Mouse (Mus musculus): Measurements from ENCODE around the gene Gm4131. TPM values are rescaled to one million over a fixed set of nuclear protein-coding genes. Genes with fewer than 3 reads are reported as not detected.

Gm4131 gene
- total RNA-seq, 2 experiments from 2014 or later: not detected

DNA sequence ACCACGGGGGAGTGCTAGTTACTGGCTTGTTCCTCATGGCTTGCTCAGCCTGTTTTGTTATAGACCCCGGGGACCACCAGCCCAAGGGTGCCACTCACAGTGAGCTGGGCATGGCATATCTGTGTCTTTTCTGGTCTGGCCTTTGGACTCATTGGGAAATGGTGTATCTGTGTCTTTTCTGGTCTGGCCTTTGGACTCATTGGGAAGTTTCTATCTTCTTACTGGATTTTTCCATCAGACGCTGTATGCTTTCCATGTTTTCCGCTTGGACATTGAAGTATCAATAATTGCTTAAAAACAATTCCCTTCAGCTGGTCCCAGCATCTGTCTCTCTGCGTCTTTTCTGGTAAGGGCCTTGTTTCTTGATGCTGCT lies 98.0 kb downstream of the Gm4131 start:
- intact Hi-C loops (cut with DNase I; ENCODE audit: low total_unique reads): no loop called here
- DNase-seq: no peak

DNA sequence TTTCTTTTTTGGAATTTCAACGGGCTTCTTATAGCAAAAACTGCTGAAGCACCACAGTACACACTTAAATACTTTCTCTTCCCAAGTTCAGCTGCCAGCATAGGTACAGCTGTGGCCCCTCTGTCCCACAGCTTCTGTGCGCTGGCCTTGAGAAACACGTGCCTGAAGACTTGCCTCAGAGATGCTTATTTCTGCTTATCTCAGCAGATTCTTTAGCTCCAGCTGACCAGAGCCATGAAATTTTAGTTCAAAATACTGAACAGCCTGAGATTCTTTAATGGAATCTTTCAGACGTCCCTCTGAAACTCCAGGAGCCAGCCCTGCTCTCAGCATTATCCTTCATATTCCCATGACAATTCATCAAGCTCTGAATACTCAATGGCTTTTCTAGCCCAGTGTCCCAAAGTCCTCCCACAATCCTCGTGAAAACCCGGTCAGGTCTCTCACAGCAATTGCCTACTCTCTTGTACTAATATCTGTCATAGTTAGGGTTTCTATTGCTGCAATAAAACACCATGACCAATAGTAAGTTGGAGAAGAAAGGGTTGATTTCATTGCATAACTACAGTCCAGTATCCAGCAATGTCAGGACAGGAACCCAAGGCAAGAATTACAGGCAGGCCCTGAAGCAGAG lies 98.5 kb downstream of the Gm4131 start:
- intact Hi-C loops (cut with DNase I; ENCODE audit: low total_unique reads): no loop called here
- DNase-seq: no peak

DNA sequence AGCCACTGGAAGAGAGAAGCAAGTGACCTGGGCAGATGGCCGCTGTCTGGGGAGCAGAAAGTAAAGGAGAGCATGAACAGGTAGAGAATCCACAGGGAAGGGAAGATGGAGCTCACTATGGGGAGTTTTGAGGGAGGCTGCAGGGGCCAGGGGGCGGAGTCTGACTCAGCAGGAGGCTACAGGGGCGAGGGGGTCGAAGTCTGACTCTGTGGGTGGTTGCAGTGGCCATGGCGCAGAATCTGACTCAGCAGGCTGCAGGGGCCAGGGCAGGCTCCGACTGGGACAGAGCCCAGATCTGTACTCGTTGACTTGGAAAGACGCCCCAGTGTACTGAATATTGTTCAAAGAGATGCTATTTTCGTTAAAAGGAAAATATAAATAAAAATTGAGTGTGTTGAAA lies 101.8 kb downstream of the Gm4131 start:
- peak; percentile 43 for DNase-seq
- intact Hi-C loops (cut with DNase I; ENCODE audit: low total_unique reads): no loop called here

DNA sequence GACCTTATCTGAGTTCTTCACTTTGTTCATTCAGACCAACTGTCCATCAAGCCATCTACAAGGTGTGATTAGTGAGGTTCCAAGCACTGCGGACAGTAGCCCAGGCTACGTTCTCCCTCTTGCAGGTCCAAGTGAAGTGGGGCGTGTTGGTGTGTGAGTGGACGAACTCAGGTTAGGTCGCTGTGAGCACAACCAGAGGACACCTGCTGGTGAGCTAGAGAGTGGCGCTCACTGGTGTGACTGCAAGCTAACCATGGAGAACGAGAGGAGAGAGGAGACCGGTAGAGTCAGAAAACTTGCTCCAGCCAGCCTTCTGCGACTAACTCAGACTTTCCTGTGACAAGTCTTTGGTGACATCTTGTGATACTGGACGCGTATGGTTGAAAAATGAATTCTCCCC lies 107.2 kb downstream of the Gm4131 start:
- intact Hi-C loops (cut with DNase I; ENCODE audit: low total_unique reads): loop anchor here (10.0 kb wide), 3 partner anchors 125 to 895 kb away; no protein-coding TSS in a partner anchor
- no peak for DNase-seq

DNA sequence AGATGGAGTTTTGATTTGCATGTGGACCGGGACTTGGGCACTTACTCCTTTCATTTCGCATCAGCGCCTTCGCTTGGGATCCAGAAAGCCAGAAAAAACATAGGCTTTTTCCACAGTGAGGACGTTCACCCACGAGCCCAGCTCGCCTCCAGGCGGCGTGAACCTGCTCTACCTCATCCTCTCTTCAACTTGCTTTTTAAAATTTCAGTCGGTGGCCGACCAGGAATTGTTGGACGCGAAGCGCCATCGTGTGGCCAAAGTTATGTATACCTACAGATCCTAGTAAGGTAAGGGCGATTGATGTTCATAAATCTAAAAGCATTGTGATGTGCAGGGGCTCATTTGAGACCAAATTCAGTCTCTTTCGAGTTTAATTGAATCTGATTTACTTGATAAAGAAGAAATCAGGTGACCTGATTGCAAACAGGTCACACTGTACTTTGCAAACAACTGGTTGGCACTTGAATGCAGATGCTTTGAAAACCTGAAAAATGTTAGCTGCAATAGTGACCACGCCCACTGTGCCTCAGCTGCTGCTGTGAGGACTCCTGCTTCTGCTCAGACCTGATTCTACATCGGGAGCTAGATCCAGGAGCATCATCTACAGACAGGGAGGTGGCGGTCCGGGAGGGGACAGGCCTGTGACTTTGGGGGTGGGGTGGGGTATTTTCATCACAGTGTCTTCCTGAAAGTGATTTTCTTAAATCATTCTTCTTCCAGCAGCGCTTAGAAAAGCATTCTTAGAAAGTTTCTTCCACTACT lies 109.1 kb downstream of the Gm4131 start:
- DNase-seq: peak; percentile 84
- intact Hi-C loops (cut with DNase I; ENCODE audit: low total_unique reads): loop anchor here (10.0 kb wide), 3 partner anchors 123 to 893 kb away; no protein-coding TSS in a partner anchor

DNA sequence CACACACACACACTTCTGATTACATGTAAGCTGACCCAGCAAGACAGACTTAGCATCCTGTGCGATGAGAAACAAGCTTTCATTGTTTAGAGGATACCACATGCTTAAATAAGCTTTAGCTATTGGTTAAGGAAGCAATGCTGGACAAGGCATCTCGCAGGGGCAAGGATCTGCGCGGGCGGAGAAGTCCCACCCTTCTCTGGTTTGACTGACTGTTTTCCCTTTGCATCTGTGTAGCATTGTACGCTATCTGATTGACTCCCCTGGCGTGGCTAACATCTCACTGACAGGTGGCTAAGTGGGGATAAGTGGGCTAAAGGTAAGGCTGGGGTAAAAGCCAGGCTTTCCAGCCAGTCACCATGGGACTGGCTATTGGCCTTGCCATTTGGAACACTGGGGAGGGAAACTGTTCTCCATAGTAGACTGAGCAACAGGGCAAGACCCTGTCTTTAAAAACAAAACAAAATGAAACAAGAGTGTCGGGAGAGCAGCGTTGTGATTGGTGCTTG lies 110.4 kb downstream of the Gm4131 start, which contains the start of gene Gucy1b2:
TSS of gene Gucy1b2 (minus strand) at position 51 of the 509 bp plus-strand sequence.
- intact Hi-C loops (cut with DNase I; ENCODE audit: low total_unique reads): loop anchor here (10.0 kb wide), 3 partner anchors 121 to 891 kb away; no protein-coding TSS in a partner anchor
- no peak for DNase-seq

DNA sequence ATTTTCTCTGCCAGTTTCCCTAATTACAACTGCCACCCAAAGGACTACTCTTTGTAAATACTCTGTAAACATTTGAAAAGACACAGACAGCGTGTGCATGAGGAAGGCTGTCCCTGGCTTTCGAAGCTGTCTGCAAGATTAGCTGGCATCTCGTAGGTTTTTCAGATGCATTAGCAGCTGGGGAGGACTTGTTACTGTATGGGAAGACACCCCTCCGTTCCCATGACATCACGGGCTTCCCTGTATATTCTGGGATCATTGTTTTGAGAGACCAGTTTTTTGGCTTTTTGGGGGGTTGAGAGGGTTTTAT lies 111.2 kb downstream of the Gm4131 start:
- DNase-seq: no peak
- intact Hi-C loops (cut with DNase I; ENCODE audit: low total_unique reads): loop anchor here (10.0 kb wide), 3 partner anchors 121 to 891 kb away; no protein-coding TSS in a partner anchor

DNA sequence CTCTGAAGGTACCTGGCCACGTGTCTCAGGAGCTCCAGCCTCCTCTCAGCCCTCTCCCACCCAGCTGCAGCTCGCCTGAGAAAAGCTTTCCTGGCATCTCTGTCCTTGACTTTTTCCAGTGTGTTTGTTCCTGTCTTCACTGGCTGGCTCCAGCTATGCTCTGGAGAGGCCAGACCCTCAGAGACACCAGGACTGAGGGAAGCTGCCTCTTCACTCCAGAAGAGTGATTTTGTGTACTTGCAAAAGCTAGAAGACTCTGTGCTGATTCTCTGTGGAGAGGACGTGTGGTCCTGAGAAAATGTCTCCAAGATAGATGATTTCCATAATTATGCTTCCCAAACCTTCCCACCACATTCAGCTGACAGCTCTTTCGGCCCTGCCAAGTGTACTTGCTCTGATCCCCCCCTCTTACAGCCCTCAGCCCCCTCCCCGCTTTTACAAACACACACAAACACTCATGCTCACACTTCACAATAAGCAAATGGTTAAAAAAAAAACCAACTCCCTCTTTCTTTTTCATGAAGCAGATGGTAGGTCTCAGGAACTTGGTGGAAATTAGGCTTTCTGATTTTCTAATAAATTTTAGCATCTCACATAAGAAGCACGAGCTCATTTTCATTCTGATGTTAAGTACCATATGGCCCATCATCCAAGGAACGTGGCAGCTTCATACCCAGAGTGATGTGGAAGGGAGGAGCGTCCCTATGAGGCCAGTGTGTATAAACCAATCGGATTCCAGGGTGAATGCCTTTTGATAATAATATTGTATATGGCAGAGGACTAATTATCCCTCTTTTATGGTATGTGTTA lies 111.8 kb downstream of the Gm4131 start:
- DNase-seq: no peak
- intact Hi-C loops (cut with DNase I; ENCODE audit: low total_unique reads): loop anchor here (10.0 kb wide), 3 partner anchors 120 to 890 kb away; no protein-coding TSS in a partner anchor

DNA sequence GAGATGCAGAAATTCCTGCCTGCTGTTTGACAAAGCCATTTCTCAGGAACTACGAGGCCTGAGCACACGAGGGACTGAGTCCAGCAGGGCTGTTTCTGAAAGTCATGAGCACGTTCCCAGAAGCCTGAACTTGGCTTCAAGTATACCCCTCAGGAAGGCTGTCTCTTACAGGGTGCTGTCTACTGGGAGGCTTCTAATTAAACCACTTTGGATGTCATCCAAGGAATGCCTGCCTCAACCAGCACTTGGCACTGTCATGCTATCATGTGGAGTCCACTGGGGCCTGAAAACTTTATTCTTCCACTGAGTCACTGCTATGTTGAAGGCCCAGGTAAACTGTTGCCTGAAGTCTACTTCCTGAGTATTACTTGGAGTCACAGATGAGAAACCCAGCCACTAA lies 112.6 kb downstream of the Gm4131 start:
- DNase-seq: no peak
- intact Hi-C loops (cut with DNase I; ENCODE audit: low total_unique reads): loop anchor here (10.0 kb wide), 3 partner anchors 119 to 889 kb away; no protein-coding TSS in a partner anchor

DNA sequence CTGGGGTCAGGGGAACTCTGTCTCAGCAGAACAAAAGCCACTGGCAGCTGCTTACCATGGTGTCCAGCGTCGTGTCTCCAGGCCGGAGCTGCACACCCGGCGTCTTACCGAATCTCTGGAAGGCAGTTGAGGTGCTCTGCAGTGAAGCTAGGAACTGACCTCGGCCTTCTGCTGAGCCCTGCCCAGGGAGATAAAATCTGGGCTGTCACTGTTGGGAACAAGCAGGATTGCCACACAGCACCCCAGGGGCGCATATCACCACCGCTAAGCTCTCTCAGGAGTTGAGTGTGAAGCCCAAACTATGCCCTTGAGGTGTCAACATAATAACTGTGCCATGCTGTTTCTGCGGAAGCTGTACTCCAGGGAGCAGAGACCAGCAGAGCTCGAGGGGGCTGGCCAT lies 113.4 kb downstream of the Gm4131 start:
- no peak for DNase-seq
- intact Hi-C loops (cut with DNase I; ENCODE audit: low total_unique reads): loop anchor here (10.0 kb wide), 3 partner anchors 118 to 888 kb away; no protein-coding TSS in a partner anchor

DNA sequence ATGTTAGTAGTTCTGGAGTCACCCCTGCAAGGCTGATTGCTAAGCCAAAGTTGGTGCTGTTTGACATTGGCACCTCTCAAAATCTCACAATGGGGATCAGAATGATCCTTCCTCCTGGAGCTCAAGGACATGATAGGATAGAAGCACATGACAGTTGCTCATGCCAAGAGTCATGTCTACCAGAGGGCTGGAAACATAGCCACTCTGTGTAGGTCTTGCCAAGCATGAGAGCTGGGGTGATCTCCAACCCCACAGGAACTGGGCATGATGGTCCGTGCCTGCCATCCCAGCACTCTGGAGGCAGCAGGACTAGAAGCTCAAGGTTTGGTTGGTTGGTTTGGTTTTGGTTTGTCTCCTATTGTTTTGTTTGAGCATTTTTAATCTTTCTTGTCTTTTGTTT lies 116.0 kb downstream of the Gm4131 start:
- no peak for DNase-seq
- intact Hi-C loops (cut with DNase I; ENCODE audit: low total_unique reads): loop anchor here (10.0 kb wide), 3 partner anchors 116 to 886 kb away; no protein-coding TSS in a partner anchor

DNA sequence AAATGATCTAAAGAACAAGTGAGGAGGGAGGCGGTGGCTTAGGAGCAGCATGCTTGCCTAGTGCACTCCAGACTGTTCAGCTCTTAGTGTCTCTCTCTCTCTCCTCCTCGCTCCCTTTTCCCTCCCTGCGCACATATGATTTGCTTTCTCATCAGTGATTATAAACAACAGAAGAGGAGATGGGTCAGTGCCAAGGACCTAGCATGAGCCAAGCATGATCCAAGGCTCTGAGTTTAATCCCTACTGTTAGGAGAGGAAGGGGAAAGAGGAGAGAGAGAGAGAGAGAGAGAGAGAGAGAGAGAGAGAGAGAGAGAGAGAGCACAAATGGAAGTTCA lies 119.5 kb downstream of the Gm4131 start:
- DNase-seq: no peak
- intact Hi-C loops (cut with DNase I; ENCODE audit: low total_unique reads): no loop called here

DNA sequence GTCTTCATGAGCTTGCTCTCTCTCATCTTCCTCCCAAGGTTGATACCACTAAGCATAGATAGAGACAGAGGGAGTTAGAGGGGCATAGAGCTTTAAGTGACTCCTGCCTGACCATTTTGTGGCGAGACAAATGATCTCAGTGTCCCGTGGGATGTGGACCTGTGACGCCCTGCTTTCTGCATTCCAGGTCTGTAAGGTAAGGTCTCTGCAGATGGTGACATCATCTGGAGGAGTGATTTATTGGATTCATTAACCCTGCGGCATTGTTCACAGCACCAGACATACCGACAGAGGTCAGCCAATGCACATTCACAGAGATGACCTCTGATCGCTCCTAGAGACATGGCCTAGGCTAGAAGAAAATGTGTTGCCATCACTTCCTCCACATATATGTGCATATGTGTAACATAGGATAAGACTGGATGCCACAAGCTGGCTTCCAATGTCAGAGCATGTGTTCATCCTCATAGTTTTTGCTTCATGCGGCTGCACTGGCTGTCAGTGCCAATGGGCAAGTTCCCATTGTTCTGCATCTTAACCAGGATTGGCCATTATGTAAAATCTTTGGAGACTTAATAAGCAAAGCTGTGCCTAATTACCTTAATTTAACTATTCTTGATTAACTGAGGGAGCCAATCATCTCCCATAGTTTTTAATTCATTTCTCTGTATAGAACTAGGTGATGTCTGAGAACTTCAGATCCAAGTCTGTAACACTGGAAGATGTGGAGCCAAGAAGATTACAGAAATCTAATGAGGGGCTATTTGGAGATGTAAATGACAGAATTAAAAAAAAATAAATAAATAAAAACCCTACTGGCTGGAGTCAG lies 120.1 kb downstream of the Gm4131 start:
- intact Hi-C loops (cut with DNase I; ENCODE audit: low total_unique reads): no loop called here
- no peak for DNase-seq

DNA sequence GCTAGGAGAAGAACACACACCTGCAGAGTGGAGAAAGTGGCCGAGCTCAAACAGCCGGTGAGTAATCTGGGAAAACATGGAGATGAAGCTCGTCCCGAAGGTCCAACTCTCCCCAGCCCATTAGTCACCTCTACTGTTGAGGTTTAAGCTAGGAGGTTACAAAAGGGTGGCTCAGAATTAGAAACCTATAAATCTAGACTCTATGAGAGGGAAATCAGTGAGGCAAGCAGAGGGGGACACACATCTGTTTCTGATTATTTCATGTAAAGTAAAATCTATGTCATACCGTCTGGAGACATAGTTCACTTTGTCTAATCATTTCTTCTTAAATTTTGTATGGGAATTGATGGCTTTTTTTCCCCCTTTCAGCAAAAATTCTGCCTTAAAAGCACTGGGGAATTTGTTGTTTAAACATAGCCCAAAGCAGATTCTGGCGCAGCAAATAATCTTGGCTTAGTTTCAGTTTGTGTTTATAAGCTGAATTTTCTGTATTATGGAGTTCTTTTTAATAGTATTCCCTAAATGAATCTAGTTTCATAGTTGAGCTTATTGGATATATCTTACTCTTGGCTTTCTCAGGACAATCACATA lies 122.8 kb downstream of the Gm4131 start:
- intact Hi-C loops (cut with DNase I; ENCODE audit: low total_unique reads): no loop called here
- no peak for DNase-seq

DNA sequence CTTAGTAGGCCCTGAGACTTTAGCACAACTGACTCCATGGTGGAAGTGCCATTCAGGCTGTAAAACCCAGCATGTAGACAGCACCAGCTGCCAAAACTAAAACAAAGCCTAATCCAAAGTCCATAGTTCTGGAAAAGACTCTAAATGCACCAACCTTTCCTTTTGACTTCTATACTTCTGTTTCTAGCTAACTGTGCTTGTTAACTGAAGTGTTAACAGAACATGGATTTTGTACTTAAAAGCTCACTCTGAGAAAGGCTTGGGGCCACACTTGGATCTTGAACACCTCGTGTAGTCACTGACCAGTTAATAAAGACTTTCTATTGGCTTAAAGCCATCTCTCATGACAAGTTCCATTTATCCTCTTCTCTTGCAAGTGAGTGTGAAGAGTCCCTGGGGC lies 123.8 kb downstream of the Gm4131 start:
- DNase-seq: no peak
- intact Hi-C loops (cut with DNase I; ENCODE audit: low total_unique reads): no loop called here

DNA sequence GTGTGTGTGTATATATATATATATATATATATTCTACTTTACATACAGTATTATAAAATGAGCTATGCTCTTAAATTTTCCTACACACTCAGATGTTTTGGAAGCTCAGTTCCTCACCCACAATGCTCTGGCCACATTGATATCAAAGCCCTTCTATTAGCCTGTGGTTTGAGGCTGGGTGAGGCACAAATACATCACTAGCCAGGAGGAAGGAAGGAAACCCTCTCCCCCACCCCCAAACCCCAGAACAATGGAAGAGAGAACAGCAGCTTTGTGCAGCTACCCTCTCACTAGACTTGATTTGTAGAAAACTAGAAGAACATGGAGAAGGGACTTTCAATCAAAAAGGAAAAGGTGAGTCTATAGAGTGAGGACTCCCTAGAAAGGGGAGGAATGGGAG lies 126.7 kb downstream of the Gm4131 start:
- no peak for DNase-seq
- intact Hi-C loops (cut with DNase I; ENCODE audit: low total_unique reads): no loop called here

DNA sequence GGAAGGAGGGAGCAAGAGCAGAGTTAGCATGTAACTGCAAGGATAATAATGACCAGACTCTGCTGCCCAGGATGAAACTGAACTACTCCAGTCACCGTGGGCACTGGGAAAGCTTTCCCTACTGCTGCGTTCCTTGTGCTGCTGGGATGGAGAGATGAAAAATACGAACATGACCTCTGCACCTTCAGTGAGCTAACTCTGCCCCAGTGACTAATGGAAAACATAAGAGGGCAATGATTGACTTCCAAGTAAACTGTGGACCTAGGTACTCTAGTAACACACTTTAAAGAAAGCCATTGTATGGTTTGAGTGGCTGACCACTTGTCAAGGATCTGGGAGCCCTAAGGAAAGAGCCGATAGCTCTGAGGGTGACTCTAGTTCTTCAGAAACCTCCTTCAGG lies 128.5 kb downstream of the Gm4131 start:
- no peak for DNase-seq
- intact Hi-C loops (cut with DNase I; ENCODE audit: low total_unique reads): no loop called here

DNA sequence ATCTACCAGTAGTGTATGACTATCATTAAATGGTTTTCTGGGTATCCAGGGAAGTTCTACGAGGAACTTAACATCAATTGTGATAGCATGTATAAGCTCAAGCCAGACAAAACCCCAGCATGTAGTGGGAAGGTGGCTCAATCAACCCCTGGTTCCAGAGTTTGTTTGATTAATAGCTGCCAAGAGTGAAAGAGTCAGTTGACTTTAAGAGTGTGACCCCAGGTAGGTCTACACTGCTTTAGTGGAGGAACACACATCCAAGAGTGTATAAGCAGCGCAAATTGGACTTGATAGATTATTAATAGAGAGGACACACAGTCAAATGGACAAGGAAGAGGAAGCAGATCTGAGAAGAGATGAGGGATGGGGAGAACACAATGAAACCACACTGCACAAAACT lies 128.9 kb downstream of the Gm4131 start:
- intact Hi-C loops (cut with DNase I; ENCODE audit: low total_unique reads): no loop called here
- no peak for DNase-seq

DNA sequence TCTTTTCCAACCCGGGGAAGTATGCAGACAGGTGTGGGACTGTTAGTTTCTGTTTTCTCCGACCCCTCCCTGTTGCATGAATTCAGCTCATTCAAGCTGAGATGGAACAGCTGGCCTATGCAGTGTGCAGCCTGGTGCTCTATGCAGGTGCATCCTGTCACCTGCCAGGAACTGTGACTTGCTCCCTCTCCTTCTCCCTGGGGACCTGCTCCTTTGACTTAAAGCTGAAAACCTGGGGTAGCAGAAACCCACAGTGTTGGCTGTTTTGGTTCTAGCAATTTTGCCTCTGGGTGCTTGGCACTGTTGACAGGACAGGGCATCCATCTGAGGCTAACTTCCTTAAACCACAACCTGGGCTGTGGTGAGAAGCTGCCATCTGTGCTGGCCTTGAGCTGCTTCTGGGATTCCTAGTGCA lies 141.4 kb downstream of the Gm4131 start:
- intact Hi-C loops (cut with DNase I; ENCODE audit: low total_unique reads): no loop called here
- no peak for DNase-seq

Measured in gastrocnemius, postnatal 14 days (tissue).